7 mouse cellular contexts compared by ENCODE assay signal in the genomic region with DNA sequence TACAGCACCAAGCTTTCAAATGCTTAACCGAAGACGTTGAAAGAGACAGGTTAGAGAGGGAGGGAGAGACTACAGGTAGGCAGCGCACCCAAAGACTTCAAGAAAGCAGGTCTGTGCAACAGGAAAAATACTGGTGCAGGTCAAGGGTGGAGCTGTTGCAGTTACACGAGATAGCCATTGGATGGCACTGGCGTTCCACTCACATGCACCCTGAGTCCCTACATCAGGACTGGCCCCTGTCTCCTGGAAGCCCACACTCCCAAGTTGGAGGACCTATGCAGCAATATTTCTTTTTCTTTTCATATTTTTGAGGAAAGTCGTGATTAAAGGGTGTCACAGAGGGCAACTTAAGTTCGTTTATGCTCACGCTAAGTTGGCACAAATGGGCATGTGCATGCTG.
A peak's percentile ranks its signal among the peaks of the same experiment; 100 is the strongest.
DNase-seq lines count a peak whose midpoint lies in the region; ATAC-seq and TF ChIP-seq lines count a peak whose summit lies in the region.

No protein-coding gene starts in this region.

- TF ChIP-seq CTCF in E14TG2a.4 (conservative IDR thresholded peaks at IDR 0.05; ENCODE audit: low read length), result peak; percentile 95

- no peak overlapping the region for H3K4me3 ChIP-seq in E14TG2a.4 (replicated peaks; ENCODE audit: low read length)

- peak; percentile 96 for ATAC-seq in megakaryocyte progenitor cell, adult 5-6 weeks (replicated peaks; ENCODE audit: poor library complexity)

- H3K27me3 ChIP-seq in E14TG2a.4 (ENCODE audit: insufficient read depth, low read length), result 0 out of 2 replicates have a peak, but pooled peaks cover 4% of the 10 kb centered on the region

- intact Hi-C loops in gastrocnemius, postnatal 14 days (cut with DNase I; ENCODE audit: low total_unique reads), result loop anchor here (5.0 kb wide), 1 partner anchor 446 kb away; no protein-coding TSS in a partner anchor

- peak; percentile 34 for DNase-seq in NIH3T3 (ENCODE audit: low read depth)
- DNase-seq in cerebellum, postnatal 25 days, result peak; percentile 66 to 74
- DNase-seq in gastrocnemius, postnatal 14 days, result peak; percentile 9
- DNase-seq in layer of hippocampus, adult 18-20 months (ENCODE audit: low spot score in 2 of 2), result peak; percentile 54 to 80
- DNase-seq in right cerebral cortex, postnatal 36 days (ENCODE audit: low spot score in 2 of 2), result peak; percentile 48 to 66

- H3K4me1 ChIP-seq in E14TG2a.4 (replicated peaks; ENCODE audit: low read depth, low read length), result no peaks in the 10 kb centered on the region

- no peaks in the 10 kb centered on the region for H3K36me3 ChIP-seq in E14TG2a.4 (ENCODE audit: insufficient read depth, low read length)

- peaks cover 2% of the 10 kb centered on the region; the same call in 1 of the 2 replicates for H3K9me3 ChIP-seq in E14TG2a.4 (ENCODE audit: low read length)

Comparison
In these comparisons a context has a peak if more than half of its experiments do, and no peak if none do; other contexts are left out.
1. DNase-seq: peak in every context shown above with its lines; median percentile 70 in cerebellum, postnatal 25 days; 67 in layer of hippocampus, adult 18-20 months; 57 in right cerebral cortex, postnatal 36 days; 34 in NIH3T3; 9 in gastrocnemius, postnatal 14 days.